Mouse (Mus musculus) cerebellum, postnatal 10 days (tissue): ENCODE measurements at regions not wholly inside any gene's neighbourhood (a gene's known extent, or its start where the extent isn't known, plus 50 kb on each side); places are given as distances from the start of the nearest gene placed in this dataset.

Experiments used
- DNase-seq, 2 experiments: peaks; one replicate each; pipeline ENCODE4 v3.0.0; 2021; ENCODE audit warnings: mixed read lengths in 2 of 2

DNA sequence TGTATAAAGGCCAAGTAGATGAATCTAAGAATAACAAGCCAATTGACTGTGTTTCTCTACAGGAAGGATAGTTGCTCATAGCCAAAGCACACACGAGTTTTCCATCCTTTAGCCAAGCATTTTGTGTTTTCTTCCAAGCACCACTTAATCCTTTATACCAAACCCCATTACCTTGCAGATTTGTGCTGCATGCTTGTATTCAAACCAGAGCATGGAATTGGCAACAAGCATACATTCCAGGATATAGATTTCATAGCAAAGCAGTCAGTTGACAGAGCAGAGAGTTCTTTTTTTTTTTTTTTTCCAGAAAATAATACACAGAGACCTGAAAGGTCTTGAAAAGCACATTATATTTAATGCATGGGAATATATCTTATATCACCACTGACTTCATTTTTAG is 169.9 kb downstream of the Pom121l12 start:
- DNase-seq, result peak in 1 of 2 experiments; percentile 1

DNA sequence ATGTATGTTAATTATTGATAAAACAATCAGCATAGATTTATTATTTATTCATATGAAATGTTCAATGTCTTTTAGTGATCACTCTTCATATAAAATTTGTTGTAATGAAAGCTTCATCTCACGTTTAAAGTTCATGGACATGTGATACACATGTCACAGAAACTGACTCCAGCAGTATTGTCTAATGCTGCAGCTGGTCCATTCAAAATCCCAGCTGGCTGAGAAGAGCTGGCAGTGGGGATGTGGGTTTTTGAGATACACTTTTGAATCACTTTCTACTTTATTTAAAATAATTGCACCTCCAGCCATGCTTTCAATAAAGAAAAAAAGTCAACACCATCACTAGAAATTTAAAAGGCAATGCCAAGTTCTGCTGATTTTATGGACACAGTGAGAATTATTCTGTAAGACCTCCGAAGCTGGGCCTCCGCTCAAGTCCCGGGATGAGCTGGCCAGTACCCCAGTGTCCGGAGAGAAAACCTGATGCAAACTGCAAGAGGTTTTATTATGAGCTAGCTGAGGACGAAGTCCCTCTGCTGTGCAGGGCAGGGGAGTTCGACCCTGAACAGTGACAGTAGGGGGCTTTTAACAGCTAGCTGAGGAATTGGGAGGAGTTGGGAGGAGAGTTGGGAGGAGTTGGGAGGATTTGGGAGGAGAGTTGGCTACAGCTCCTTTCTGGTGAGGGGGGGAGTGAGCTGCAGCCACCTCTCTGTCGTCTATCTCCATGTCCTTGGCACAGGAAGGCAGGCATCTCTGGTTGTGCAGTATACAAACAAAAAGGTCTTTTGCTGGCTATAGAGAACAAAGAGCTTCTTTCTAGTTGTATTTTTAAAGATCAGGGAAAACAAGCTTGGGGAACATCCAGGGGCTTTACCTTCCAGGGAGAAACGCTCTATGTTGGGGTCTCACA is 170.6 kb downstream of the Pom121l12 start:
- peak; percentile 37 to 60 for DNase-seq

DNA sequence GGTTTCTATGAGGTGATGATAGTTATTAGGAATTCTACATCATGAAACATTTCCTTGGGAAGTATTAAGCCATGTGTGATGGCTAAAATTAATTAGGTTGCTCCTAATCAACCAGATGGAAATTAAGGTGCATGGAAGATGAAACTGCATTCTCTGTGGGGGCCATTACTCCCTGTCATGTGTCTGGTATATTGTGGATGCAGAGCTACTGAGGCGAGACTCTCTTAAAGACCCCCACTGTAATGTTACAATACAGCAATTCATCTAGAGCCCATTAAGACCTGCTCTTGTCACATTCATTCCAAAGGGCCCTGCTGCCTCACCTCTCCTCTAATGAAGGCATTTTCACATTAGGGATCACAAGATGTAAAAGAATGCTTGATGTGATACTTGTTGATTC is 199.2 kb downstream of the Pom121l12 start:
- no peak for DNase-seq

DNA sequence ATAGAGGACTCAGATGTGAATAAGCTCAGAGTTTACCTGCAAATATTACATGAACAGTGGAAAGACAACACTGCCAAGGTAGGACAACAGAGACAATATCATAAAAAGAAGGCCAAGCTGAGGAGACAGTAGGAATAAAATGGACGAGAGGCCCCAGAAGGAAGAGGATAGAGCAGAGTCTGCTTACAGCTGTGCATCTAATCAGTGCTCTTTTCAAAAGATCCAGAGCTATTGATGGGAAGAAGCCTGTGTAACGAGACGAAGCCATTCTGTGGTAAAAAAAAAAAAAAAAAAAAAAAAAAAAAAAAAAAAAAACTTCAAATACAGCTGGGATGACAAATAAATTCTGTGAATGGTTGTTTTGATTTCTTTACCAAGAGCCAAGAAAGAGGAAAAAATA is 200.2 kb downstream of the Pom121l12 start:
- DNase-seq, result no peak

DNA sequence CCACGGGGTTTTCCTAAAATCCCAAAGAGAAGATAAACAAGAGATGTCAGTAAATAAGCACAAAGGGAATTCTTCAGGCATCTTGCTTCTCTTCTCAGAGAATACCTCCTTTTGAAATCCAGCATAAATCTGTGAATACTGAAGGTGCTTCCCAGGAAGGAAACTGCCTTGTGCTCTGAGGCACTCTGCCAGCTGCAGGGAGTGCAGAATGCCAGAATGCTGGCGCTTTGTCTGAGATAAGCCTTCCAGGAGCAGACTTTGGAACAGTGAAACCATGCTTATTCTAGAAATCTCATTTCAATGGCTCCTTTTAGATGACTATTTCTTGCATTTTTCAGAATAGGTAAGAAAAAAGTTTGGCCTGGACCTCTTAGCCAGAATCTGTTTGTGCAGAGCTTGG is 219.9 kb downstream of the Pom121l12 start:
- DNase-seq, result peak; percentile 75 to 81
